Mouse (Mus musculus): ENCODE data around the gene Dock2. TPM values are rescaled to one million over a fixed set of nuclear protein-coding genes. Genes with fewer than 3 reads are reported as not detected.

The Dock2 gene
- polyA plus RNA-seq, 1 experiment from 2014 or later, result 1.5 TPM

DNA sequence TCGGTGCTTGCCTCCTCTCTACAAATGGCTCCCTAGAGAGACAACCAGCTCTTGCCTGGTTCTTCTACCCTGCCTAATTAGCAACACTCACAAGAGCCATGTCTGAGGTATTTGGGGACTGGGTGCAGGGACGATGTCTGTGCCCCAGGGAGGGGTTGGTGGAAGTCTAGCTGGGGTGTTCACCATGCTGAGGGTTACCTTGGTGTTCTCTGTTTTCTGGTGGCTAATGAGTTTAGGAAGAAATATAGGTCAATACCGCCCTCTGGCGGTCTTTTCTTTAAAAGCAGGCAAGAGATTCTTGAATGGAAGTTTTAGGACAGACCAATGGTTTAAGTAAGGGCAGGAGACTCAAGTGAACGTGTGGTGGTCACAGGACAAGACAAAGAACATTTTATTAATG lies 570.8 kb downstream of the Dock2 start:
- ATAC-seq (ENCODE audit: insufficient read depth), result 0 out of 2 replicates have a peak, but pooled peaks have one; percentile 60
- H3K4me3 ChIP-seq (ENCODE audit: low read depth, low read length), result no peak overlapping the region
- H3K36me3 ChIP-seq (ENCODE audit: insufficient read depth), result no peaks in the 10 kb centered on the region
- H3K27ac ChIP-seq (ENCODE audit: low read depth), result no peak overlapping the region
- no peaks in the 10 kb centered on the region for H3K27me3 ChIP-seq (ENCODE audit: insufficient read depth, low read length)
- TF ChIP-seq CTCF (IDR thresholded peaks at IDR 0.05; ENCODE audit: low read depth), result peak; percentile 68
- WGBS, result 18% methylated on average over 5 of the region's 5 CpGs
- no peaks in the 10 kb centered on the region for H3K4me1 ChIP-seq (ENCODE audit: insufficient read depth)
- no peak overlapping the region for H3K4me2 ChIP-seq
- H3K9ac ChIP-seq, result no peak overlapping the region
- H3K9me3 ChIP-seq (ENCODE audit: low read depth, low read length), result no peaks in the 10 kb centered on the region
- DNase-seq, result peak; percentile 92

DNA sequence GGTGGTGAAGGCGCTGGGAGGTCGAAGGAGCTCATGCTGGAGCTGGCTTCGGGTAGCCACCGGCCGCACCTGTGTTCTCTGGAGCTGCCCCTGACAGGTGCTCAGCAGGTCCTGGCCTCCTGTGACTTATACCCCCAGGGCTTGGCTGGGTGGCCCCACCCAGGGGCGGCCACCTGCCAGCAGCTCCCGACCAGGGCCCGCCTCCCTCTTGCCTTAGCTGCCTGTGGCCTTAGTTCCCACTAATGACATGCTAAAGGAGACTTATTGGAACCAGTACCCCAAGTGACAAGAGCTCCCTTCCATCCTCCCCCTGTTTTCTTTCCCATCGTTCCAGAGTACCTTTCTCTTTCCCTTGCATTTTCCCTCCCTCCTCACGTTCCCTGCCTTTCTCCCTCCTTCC lies 575.7 kb downstream of the Dock2 start, which contains the start of gene Foxi1:
Foxi1 (minus strand) TSS at position 101 of the 400 bp plus-strand sequence.
- Histone ChIP-seq H3K4me1 (ENCODE audit: insufficient read depth) (no peaks in the 10 kb centered on the region), H3K4me3 (ENCODE audit: low read depth, low read length) (no peak within 1 kb of the TSS), H3K4me2 (no peak within 1 kb of the TSS), H3K27ac (ENCODE audit: low read depth) (no peak within 1 kb of the TSS), H3K9me3 (ENCODE audit: low read depth, low read length) (no peaks in the 10 kb centered on the region), H3K9ac (no peak within 1 kb of the TSS), H3K36me3 (ENCODE audit: insufficient read depth) (no peaks in the 10 kb centered on the region), H3K27me3 (ENCODE audit: insufficient read depth, low read length) (no peaks in the 10 kb centered on the region)
- no peak for DNase-seq
- no peak for ATAC-seq (ENCODE audit: insufficient read depth)
- 64% methylated on average over 10 of the region's 10 CpGs for WGBS
- no peak for TF ChIP-seq CTCF (IDR thresholded peaks at IDR 0.05; ENCODE audit: low read depth)

DNA sequence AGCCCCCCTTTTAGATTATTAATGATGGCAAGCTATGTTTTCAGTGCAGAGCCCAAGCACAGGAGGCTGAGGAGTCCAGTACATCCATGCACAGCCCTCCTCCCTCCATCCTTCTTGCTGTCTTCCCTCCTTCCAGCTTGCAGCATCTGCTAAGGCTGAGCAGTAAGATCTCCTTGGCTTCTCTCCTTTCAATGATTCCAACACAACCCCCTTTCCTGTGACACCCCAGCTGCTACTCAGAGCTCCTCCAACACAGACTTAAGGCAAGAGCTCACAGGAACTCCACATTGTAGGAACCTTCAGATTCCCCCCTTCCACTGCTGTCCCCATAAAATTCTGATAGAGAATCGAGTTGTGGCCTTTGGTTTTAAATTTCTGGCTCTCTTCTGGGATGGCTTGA lies 580.9 kb downstream of the Dock2 start:
- Histone ChIP-seq H3K4me3 (ENCODE audit: low read depth, low read length) (no peak overlapping the region), H3K27ac (ENCODE audit: low read depth) (no peak overlapping the region), H3K4me2 (no peak overlapping the region), H3K4me1 (ENCODE audit: insufficient read depth) (no peaks in the 10 kb centered on the region), H3K9me3 (ENCODE audit: low read depth, low read length) (no peaks in the 10 kb centered on the region), H3K36me3 (ENCODE audit: insufficient read depth) (no peaks in the 10 kb centered on the region), H3K9ac (no peak overlapping the region), H3K27me3 (ENCODE audit: insufficient read depth, low read length) (no peaks in the 10 kb centered on the region)
- DNase-seq (no peak), ATAC-seq (ENCODE audit: insufficient read depth) (no peak)
- TF ChIP-seq CTCF (IDR thresholded peaks at IDR 0.05; ENCODE audit: low read depth), result no peak
- 62% methylated on average over 1 of the region's 1 CpGs for WGBS

DNA sequence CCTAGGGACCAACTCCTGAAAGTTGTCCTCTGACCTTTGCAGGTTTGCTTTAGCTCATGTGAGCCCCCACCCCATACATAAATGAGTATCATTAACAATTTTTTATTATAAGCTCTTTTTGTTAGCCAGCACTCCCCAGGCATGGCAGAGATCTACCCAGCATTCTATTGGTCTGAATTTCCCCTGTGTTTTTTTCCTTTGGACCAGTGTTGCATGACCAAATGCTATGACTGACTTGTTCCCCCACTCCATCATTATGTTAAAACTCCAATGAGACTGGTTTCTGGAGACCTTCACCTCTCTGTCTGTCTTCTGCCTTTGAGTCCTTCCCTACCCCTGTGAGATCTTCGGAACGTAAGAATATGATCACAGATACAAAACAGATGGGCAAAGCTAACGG lies 588.5 kb downstream of the Dock2 start:
- H3K36me3 ChIP-seq (ENCODE audit: insufficient read depth), result no peaks in the 10 kb centered on the region
- H3K4me2 ChIP-seq, result no peak overlapping the region
- H3K27ac ChIP-seq (ENCODE audit: low read depth), result 0 out of 2 replicates have a peak overlapping the region, but pooled peaks have one; percentile 63
- no peak for ATAC-seq (ENCODE audit: insufficient read depth)
- H3K27me3 ChIP-seq (ENCODE audit: insufficient read depth, low read length), result no peaks in the 10 kb centered on the region
- no peak for DNase-seq
- TF ChIP-seq CTCF (IDR thresholded peaks at IDR 0.05; ENCODE audit: low read depth), result no peak
- H3K9ac ChIP-seq, result no peak overlapping the region
- no peaks in the 10 kb centered on the region; the same call in 1 of the 2 replicates for H3K4me1 ChIP-seq (ENCODE audit: insufficient read depth)
- H3K4me3 ChIP-seq (ENCODE audit: low read depth, low read length), result no peak overlapping the region
- H3K9me3 ChIP-seq (ENCODE audit: low read depth, low read length), result no peaks in the 10 kb centered on the region
- WGBS, result 89% methylated on average over 3 of the region's 3 CpGs

DNA sequence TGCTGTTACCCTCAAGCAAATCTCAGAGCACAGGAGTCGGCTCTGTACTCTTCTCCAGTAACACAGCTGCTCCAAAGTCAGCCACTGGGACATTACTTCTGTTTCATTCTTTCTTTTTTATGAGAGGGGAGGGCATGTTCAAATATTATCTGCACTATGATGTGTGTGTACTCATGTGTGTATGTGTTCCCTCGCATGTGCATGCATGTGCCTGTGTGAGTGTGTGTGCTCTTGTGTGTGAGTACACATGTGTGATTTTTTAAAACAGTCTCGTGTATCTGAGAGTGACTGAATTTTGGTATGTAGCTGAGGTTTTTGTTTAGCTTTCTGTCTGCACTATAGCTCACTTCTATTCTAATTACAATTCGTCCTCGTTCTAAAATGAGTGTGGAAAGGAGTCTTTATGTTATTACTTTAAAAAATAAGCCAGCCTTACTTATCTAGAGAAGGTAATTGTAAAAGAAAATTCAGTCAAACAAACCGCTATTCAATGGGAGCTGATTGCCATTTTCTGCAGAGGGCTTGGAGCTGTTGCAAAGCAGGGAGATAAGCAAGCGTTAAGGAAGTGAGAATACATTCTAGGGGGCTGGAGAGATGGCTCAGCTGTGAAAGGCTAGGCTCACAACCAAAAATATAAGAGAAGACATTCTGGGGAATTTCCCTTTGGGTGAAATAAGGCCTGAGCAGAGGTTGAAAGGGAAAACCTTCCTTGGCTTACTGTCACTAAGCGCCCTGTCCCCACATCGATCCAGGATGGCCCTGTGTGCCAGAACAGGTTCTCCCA lies 589.3 kb downstream of the Dock2 start:
- Histone ChIP-seq H3K4me2 (no peak overlapping the region), H3K9me3 (ENCODE audit: low read depth, low read length) (no peaks in the 10 kb centered on the region), H3K4me3 (ENCODE audit: low read depth, low read length) (no peak overlapping the region), H3K27ac (ENCODE audit: low read depth) (peak overlapping the region; percentile 83; the same call in 1 of the 2 replicates), H3K27me3 (ENCODE audit: insufficient read depth, low read length) (no peaks in the 10 kb centered on the region), H3K36me3 (ENCODE audit: insufficient read depth) (no peaks in the 10 kb centered on the region), H3K9ac (no peak overlapping the region), H3K4me1 (ENCODE audit: insufficient read depth) (no peaks in the 10 kb centered on the region; the same call in 1 of the 2 replicates)
- TF ChIP-seq CTCF (IDR thresholded peaks at IDR 0.05; ENCODE audit: low read depth), result no peak
- ATAC-seq (ENCODE audit: insufficient read depth) (peak; percentile 63; the same call in 1 of the 2 replicates), DNase-seq (peak; percentile 77)
- WGBS, result 32% methylated on average over 9 of the region's 9 CpGs

DNA sequence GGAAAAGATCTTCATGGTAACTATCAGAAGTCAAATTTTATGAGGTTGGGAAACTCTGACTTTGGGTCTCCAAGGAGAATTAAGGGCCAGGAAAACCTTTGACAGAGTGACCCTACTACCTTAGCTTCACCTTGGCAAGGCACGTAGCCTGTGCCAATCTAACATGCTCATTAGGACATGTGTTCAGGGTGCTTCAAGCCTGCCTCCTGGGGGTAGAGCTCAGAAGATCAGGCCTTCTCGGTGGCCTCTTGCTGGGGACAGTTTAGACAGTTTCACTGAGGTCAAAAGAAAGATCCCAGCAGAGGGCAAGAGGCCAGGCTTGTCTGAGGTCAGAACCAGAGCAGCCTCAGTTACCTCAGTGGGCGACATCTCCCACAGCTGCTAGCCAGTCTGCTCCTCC lies 590.0 kb downstream of the Dock2 start:
- no peaks in the 10 kb centered on the region for H3K9me3 ChIP-seq (ENCODE audit: low read depth, low read length)
- no peak for TF ChIP-seq CTCF (IDR thresholded peaks at IDR 0.05; ENCODE audit: low read depth)
- WGBS, result 43% methylated on average over 3 of the region's 3 CpGs
- H3K4me1 ChIP-seq (ENCODE audit: insufficient read depth), result no peaks in the 10 kb centered on the region; the same call in 1 of the 2 replicates
- peak overlapping the region; percentile 83; the same call in 1 of the 2 replicates for H3K27ac ChIP-seq (ENCODE audit: low read depth)
- ATAC-seq (ENCODE audit: insufficient read depth) (peak; percentile 35; the same call in 1 of the 2 replicates), DNase-seq (no peak)
- no peak overlapping the region for H3K9ac ChIP-seq
- H3K4me3 ChIP-seq (ENCODE audit: low read depth, low read length), result no peak overlapping the region
- no peaks in the 10 kb centered on the region for H3K36me3 ChIP-seq (ENCODE audit: insufficient read depth)
- H3K27me3 ChIP-seq (ENCODE audit: insufficient read depth, low read length), result no peaks in the 10 kb centered on the region
- no peak overlapping the region for H3K4me2 ChIP-seq

DNA sequence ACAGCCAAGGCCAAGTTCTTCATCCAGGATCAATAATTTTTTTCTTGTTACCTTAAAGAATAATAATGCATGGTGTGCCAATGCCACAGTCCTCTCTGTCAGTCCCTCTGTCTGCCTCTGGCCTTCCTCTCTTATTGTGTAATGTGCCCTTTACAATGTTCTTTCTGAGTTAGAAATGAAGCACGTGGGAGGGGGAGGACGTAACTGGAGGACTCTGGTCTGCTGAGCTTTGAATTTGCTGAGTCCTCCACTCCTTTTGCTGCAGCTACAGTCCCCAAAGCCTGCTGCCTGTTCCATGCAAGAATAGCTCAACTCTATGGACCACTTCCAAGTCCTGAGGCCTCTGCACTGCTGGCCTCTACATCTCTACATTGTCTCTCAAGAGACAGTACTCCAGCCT lies 599.4 kb downstream of the Dock2 start:
- ATAC-seq (ENCODE audit: insufficient read depth) (no peak), DNase-seq (peak; percentile 25)
- Histone ChIP-seq H3K9ac (no peak overlapping the region), H3K27me3 (ENCODE audit: insufficient read depth, low read length) (no peaks in the 10 kb centered on the region), H3K4me3 (ENCODE audit: low read depth, low read length) (no peak overlapping the region), H3K27ac (ENCODE audit: low read depth) (no peak overlapping the region), H3K4me2 (no peak overlapping the region), H3K4me1 (ENCODE audit: insufficient read depth) (peaks cover 13% of the 10 kb centered on the region), H3K9me3 (ENCODE audit: low read depth, low read length) (no peaks in the 10 kb centered on the region), H3K36me3 (ENCODE audit: insufficient read depth) (no peaks in the 10 kb centered on the region)
- 68% methylated on average over 2 of the region's 2 CpGs for WGBS
- TF ChIP-seq CTCF (IDR thresholded peaks at IDR 0.05; ENCODE audit: low read depth), result no peak
